Mouse (Mus musculus): ENCODE measurements around the gene Tnf.

Gene Tnf

DNA sequence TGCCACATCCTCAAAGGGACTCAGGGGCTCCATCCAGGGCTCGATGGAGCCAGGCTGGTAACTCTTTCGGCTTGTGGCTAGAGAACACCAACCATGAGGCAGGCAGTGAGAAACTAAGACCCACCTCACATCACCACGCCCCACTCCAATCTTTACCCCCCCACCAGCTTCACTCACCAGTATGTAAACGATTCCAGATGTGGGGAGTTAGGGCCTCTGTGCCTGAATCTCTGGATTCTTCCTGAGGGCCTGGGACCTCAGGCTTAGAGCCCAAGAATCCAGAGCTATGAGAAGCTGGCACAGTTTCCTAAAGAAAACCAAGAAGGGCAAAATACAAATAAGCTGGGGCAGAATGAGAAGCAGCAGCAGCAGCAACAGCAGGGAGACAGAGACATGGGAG is 47.9 kb downstream of the Tnf start:
- DNase-seq (ENCODE audit: low spot score) = no peak

DNA sequence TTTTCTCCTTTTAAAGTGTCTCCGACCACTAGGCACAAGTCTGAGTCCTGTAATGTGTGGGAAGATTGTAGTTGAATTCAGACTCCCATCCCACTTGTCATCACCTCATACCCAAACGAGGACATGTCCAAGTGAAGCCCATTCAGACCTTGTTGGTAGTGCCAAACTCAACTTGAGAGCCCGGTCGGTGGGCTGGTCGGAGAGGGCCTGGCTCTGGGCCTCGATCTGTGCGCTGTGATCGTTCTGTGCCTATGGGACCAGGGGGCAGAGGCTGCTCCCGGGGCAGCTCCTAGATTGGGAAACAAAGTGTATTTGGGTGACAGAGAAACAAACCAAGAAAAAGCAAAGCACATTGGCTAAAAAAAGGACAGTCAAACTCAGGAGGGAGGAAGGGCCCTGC is 48.7 kb downstream of the Tnf start:
- DNase-seq (ENCODE audit: low spot score) = no peak

DNA sequence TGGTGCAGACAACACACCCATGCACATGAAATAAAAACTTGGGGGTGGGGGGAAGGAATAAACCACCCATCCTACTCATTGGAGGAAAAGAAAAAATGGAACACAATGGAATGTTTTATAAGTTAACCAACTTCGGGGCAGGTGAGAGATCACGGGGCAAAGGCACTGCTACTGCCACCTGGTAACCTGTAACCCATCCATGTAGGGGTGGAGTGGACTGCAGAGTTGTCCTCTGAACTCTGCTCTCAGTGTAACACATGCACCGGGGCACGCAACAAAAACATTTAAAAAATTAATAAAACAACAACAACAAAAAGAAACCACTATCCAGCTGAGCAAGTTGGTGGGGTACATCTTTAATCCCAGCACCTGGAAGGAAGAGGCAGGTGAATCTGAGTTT is 49.7 kb downstream of the Tnf start:
- no peak for DNase-seq (ENCODE audit: low spot score)

All from adipocyte (in vitro differentiated cells).